Mouse (Mus musculus): Measurements from ENCODE around the gene Leng1. TPM values are rescaled to one million over a fixed set of nuclear protein-coding genes. Genes with fewer than 3 reads are reported as not detected.

The Leng1 gene
- total RNA-seq, 2 experiments from 2014 or later = 5.3 to 5.5 TPM

DNA sequence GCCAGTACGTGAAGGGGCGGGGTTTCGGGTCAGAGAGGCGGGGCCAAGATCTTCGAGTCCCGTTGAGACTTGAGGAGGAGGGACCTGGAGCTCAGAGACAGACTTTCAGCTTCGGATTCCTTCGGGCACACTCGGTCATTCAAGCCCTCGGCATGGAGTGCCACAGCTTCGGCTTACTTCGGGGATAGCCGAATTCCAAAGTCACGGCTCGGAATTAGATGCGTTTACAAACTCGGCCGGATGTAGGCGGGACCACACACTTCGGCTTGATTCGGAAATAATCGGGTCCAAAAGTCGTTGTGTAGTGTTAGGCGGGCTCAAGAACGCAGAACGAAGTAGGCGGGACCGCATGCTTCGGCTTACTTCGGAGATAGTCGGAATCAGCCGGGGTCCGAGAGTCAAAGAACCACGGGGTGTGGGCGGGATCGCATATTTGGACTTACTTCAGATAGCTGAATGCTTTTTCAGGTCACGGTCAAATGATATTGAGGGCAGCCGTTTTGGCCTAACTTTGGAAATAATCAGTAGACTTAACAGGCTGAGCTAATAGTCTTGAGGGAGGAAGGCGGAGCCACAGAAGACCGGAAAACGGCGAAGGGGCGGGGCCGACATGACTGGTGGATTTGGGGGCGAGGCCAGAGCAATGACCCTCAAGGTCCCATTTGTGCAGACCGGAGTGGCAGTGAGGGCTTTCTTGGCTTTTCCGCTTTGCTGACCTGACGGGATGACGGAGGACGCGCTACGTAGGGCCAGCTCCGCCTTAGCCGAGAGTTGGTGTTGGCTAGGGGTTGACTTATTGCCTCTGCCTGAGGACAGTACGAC, 27.6 kb upstream of the Leng1 start, which contains the start of gene Mboat7:
Mboat7 (minus strand) TSS at position 537 of the 822 bp plus-strand sequence.
- DNase-seq (ENCODE audit: extremely low spot score in 1 of 2, low spot score in 1 of 2) = peak; percentile 86 to 89

DNA sequence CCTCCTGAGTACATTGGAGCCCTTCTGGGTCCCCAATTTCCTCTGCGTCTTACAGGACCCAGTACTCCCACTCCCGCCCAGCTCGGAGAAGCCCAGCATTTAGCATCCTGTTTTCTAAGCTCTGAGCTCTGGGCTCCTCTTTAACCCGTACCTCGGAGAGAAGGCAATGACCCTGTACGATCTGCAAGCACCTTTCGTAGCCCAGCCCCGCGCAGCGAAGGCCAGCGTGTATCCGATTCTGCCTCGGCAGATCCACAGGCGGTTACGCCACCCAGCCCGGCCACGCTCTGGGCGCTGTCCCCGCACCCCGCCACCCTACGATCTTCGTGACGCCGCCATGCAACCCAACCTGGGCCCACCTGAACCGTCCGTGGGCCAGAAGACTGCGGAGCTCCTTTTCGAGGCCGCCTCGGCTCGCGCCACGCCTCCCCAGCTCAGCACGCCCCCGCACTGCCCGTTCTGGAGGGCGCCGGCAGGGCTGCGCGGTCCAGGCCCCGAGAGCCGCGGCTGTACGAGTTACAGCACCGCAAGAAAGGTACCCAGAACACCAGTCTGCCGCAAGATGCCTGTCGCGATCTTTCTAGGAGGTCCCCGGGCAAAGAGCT, 26.8 kb upstream of the Leng1 start, which contains the start of gene Tsen34:
Tsen34 (plus strand) TSS at position 482 of the 605 bp plus-strand sequence.
- DNase-seq (ENCODE audit: extremely low spot score in 1 of 2, low spot score in 1 of 2) = peak; percentile 16 to 81

DNA sequence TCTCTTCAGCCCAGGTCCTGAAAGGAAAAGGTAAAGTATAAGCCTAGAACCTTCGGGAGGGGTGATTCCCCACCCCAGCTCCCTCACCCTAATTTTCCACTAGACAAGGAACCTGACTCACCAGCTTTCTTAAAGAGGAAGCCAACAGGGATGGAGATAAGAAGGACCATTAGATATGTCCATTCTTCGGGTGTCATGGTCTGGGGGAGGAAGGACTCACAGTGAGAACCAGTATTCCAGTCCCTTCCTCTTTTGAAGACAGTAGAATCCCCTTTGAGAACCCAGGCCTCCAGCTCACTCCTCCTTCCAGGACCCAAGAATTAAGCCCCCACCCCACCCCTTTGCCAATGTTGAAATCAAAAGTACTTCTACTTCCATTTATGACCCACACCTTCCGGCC, 26.3 kb upstream of the Leng1 start:
- DNase-seq (ENCODE audit: extremely low spot score in 1 of 2, low spot score in 1 of 2) = no peak

DNA sequence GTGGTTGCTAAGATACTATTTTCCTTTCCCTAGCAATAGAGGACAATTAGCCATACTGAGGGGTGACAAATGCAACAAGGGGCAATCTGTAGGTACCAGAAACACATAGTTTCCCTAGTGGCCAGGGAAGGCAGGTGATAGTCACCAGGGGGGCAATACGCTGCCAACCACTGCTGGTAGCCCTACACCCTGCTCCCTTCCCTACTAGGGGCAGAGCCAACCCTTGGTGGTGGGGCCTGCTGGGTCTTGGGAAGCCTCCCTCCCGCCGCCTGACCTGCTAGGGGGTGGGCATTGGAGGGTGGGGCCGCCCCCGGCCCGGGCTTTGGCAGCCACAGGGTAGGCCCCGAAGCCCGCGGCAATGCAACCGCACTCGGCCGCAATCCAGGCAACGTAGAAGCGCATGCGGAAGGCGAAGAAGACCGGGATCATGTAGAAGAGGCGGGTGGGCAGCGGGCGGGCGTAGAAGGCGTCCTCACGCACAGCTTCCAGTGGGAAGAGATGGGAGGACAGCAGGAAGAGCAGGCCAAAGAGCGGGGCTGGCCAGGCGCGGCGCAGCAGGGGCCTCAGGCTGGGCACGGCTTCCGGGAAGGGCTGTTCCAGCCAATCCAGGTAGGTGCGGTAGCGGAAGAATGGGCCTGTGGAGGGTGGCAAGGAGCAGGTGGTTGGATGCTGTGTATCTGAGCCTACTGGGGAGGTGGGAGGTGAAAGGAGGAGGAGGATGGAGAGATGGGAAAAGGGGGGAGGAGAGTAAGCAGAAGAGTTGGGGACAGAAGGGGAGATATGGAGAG, 20.0 kb upstream of the Leng1 start:
- no peak for DNase-seq (ENCODE audit: extremely low spot score in 1 of 2, low spot score in 1 of 2)

DNA sequence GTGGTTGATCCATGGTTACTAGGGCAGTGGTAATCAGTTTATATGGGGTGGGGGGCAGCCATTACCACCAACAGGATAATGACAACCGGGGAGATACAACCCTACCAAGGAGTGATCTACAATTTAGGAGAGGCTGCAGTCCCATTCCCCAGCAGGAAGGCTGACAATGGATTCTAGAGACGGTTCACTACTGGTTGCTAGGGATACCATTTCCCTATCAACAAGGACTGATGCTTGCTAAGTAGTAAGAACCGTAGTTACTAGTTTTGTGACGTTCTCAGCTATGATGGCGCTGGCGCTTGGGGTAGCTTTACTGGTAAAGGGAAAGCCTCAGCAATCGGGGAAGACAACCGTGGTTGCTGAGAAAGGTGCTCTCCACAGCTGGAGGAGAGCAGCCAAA, 19.1 kb upstream of the Leng1 start:
- DNase-seq (ENCODE audit: extremely low spot score in 1 of 2, low spot score in 1 of 2) = no peak

DNA sequence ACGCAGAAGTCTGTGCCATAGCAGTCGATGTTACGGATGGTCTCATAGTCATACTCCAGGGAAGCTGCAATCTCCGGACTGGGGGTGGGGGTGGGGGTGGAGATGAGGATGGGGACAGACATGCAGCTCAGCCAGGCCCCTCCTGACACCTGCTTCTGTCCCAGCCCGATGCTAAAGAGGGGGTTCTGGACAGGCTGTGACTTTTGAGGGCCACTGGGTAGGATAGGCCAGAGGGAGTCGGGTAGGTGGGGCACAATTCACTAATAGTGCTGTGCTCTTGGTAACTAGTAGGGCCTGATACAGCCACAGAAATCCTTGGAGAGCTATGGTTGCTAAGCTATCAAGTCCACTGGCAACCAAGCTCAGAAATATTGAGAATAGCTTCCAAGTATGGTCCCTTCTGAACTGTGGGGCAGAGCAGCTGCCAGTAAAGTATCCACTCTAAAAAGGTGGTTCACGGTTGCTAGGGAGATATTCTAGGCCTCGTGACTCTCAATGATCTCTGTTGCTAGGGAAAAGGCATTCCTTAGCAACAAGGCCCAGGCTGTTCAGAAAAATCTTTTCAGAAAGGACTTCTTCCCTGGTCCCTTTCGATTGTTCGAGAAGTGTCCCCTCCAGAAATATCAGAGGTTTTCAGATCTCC, 18.4 kb upstream of the Leng1 start:
- DNase-seq (ENCODE audit: extremely low spot score in 1 of 2, low spot score in 1 of 2) = no peak

DNA sequence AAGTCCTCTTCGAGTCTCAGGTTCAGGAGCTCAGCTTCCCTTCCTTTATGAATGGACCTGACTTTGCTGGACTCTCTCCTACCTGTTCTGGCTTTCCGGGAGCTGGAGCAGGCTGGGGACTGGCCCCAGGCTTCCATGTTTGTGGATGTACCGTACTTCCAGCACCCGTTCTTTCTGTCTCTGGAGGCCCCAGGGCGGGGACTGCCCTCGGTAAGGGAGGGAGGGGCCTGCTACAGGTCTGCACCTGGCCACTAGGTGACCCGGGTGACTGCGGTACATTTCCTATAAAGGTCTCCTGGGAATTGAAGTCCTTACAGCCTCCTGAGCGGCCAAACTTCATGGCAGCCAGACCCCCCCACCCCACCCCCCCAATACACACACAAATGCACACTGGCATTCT, 11.7 kb upstream of the Leng1 start, which contains the start of gene Tmc4:
Tmc4 (minus strand) TSS at position 212 of the 400 bp plus-strand sequence.
- DNase-seq (ENCODE audit: extremely low spot score in 1 of 2, low spot score in 1 of 2) = no peak

DNA sequence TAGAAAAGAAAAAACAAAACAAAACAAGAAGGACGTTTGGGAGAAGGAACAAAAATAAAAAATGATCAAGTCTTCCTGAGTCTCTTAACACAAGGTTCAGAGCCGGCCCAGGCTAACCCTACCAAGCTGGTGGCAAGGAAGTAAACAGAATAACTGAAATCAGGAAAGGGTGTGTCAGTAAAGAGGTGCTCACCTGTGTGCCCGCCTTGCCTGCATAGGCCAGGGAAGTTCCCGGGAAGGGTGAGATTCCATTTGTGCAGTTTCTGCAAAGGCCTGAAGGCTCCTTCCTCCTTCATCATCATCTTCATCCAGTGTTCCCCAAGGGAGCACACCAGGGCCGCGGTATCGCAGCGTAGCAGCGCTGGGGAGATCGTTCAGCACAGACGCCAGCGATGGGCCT, 10.7 kb upstream of the Leng1 start:
- DNase-seq (ENCODE audit: extremely low spot score in 1 of 2, low spot score in 1 of 2) = no peak

DNA sequence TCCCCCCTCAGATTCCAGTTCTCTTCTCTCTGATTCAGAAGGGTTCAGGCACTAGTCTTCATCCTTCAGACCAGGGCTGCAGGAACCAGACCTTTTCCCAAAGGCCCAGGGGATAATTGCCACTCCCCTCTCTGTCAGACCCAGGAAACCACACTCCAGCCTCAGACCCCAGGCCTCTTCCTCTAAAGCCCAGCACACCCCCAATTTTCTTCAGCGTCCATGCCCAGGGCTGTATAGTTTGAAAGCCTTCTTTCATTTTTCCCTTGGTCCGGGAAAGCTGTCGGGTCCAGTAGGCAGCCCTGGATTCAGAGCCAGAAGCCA, 9.5 kb upstream of the Leng1 start:
- no peak for DNase-seq (ENCODE audit: extremely low spot score in 1 of 2, low spot score in 1 of 2)

DNA sequence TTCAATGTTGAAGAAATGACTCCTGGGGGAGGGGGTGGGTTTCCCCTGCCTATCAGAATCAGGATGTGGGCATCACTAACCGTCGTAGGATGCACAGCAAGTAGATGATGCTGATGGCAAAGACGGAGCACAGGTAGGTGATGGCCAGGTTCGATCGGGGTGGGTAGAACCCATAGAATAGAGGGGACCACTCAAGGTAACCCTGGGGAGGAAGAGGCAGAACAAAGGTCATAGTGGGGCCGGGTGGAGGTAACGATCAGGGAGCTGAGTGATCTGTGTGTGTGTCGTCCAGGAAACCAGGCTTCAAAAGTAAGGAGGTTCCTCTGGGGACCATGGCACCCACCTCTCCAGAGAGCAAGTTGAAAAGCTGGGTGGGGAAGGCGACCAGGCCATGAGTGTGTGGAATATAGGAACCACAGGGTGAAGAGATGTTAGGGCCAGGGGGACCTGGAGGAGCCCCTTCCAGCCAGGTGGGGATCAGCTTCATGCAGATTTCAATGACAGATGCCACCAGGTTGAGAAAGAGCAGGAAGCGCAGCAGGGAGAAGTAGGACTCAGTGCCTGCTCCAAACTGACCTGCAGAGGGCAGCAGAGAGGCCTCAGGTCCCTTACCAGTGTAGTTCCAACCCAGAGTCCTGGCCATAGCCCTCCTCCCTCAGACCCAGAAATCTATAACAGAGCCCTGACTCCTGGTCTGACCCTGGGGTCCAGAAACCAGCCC, 9.0 kb upstream of the Leng1 start:
- DNase-seq (ENCODE audit: extremely low spot score in 1 of 2, low spot score in 1 of 2) = peak; percentile 79 to 95

DNA sequence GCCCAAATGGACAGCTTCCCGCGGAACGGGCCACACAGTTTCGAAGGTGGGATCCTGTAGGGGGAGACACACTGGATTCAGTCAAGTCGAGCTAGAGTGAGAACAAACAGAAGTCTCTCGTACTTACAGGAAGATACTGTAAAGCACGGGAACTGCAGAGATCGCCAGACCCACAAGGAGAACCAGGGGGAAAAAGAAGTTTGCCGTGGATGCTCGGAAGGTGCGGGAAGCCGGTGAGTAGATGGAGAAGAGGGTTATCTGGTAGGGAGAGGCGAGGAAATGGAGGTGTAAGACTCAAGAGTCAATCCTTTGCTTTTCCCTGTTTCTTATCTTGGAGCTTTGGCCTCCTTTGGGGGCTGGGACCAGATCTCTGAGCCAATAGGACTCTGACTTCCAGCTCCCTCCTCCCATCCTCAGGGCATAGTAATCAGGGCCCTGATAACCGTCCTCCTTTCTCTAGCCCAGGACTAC, 1.3 kb upstream of the Leng1 start:
- no peak for DNase-seq (ENCODE audit: extremely low spot score in 1 of 2, low spot score in 1 of 2)

DNA sequence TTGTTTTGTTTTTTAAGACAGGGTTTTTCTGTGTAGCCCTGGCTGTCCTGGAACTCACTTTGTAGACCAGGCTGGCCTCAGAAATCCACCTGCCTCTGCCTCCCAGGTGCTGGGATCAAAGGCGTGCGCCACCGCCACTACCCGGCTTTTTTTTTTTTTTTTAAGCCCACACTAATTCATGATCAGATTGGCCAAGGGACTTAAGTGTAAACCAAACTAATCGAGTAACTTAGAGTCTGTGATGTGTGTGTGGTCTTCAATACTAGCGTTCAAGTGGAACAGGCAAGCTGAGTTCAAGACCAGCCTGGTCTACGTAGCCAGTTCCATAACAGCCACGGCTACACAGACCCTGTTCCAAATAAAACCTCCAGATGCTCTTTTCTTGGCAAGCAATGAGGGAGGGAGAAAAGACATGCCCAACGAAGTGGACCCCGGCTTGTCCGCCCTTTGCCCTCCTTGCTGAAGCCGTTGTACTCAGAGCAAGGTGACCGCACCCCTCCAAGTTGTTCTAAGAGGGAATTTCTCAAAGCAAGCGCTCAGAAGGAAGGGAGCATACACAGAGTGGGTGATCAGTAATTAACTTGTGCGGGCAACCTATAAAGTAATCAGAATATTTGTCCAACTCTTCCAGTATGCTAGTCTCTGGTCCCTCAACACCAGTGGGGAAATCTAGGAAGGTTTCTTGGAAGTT, 971 bp downstream of the Leng1 start:
- no peak for DNase-seq (ENCODE audit: extremely low spot score in 1 of 2, low spot score in 1 of 2)

DNA sequence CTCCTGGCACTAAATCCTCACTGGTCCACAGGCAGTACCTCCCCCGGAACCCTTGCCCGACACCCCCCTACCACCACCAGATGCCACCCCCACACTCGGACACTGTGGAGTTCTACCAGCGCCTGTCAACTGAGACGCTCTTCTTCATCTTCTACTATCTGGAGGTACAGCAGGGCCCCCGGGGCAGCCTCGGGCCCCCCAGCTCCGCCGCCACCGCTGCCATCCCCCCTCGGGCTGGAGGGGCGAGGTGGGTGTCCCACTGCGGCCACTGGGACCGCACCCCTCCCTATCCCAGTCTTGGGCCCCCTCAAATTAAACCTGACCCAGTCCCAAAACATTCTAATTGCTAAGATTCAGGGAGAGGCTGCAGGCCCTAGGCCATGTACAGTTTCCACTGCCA, 7.1 kb downstream of the Leng1 start:
- DNase-seq (ENCODE audit: extremely low spot score in 1 of 2, low spot score in 1 of 2) = no peak

DNA sequence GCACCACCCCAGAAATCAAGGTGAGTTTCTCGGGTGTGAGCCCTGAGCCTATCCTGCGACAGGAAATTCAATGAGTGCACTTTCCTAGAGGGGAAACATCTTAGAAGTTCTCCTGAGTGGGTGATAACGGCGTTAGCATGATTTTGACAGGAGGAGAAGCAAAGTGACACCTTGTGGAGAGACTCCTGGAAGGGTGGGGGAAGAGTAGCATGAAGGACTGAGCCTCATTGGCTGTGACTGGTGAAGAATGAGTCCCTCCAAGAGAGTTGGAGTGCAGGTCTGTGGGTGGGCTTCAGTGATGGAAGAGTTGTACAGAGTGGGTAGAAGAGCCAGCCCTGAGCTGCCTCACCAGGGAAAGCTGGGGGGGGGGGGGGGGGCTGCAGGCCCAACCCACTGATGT, 8.7 kb downstream of the Leng1 start:
- DNase-seq (ENCODE audit: extremely low spot score in 1 of 2, low spot score in 1 of 2) = no peak

DNA sequence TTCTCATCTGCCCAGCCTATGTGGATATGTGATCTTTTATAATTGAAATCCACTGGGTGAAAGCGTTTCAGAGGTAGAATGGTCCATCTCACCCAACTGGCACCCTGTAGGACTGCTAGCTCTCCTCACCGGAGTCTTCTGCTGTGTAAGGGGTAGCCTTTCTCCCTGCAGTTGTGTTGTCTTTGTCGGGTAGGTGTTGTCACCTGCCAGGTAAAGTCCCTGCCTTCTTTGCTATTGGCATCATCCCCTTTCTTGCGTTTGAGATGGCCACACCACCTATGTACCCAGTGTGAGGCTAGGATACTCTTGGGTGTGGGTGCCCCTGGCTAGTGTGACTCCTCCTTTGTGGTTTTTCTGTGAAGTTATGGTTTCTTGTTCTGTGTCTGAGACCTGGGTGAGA, 19.0 kb downstream of the Leng1 start:
- no peak for DNase-seq (ENCODE audit: extremely low spot score in 1 of 2, low spot score in 1 of 2)

DNA sequence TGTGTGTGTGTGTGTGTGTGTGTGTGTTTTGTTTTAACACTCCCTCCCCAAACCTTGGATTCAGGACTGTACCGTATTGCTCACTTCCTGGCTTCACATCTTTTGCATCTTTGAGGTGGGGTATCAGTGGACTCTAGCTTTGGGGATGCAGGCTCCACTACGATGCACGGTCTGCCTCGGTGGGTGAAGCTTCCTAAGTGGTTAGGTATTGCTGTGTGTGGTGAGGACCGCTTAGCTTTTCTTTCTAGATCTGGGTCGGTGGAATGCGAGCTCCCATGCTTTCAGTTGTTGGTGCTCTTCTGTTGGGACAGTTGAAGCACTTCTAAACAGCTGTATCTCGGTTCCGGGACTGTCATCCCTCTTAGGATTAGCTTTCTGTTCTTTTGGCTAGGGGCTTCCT, 19.5 kb downstream of the Leng1 start:
- DNase-seq (ENCODE audit: extremely low spot score in 1 of 2, low spot score in 1 of 2) = no peak

DNA sequence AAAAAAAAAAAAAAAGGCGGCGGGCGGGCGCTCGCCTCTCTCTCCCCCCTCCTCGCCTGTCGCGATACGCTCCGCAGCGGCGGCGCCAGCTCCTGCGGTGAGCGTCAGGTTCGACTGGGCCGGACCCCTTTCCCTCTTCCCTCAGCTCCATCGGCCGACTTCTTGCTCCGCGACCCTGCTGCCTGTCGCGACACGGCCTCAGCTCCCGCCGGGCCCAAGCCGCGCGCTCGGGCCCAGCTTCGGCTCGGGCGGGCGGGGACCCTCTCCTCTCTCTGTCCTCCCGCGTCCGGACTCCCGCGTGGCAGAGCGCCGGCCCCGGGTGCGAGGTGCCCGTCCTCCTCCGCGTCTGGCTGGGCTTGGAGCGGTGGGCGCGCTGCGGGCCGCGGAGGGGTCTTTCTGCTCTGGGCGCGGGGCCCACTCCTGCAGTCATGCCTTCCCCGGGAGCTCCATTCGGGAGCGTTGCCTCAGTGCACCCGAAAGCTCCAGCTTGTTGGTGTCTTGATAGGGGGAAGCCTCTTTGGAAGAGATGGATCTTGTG, 20.1 kb downstream of the Leng1 start:
- no peak for DNase-seq (ENCODE audit: extremely low spot score in 1 of 2, low spot score in 1 of 2)

DNA sequence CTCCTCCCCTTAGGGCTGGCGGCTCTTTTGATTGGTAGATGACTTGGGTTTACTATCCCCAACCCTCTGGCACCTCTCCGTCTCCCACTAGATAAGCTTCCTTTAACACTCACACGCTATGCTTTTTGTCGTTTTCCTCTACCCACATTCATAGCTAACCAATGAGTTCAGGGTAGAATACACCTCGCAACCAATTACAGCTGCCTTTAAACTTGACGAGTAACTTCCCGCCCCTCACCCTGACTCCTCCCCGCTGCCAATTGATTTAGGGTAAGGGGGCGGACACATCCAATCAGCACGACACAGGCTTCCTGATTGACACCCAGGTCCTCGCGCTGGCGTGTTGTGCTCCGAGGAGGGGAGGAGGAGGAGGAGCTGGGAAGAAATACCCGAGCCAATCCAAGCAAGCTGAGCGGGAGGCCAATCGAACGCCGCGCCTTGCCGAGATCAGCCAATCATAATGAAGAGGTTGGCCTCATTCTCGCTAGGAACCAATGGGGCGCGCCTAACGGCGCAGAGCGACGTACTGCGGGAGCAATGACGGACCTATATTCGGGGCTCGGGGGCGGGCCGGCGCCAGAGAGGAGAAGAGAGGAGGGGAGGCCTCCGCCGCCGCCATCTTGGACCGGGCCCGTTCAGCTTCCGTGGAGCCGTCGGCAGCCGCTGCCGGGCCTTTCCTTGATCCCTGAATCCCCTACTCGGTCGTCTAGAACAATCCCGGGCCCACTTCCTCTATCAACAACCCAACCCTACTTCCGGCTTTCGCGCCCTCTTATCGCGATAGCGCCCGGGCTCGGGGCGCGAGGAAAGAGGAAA, 20.8 kb downstream of the Leng1 start, which contains the start of gene Cnot3:
Cnot3 (plus strand) TSS at position 597 of the 816 bp plus-strand sequence.
- peak; percentile 87 to 93 for DNase-seq (ENCODE audit: extremely low spot score in 1 of 2, low spot score in 1 of 2)
